Mouse (Mus musculus) mouse trophoblast stem cell (cell line): ENCODE data around the gene Taf12.
"Not testable (repeated sequence)": the region's sequence is repeated elsewhere in the genome, so short reads cannot be mapped to it uniquely, and the experiment has no call there.

ENCODE experiments used
- in situ Hi-C, 2 experiments: fragments of 300-500 bp; cut with MseI, MboI; formaldehyde crosslinking; loops; 2 replicates in 1 of 2; 3 replicates in 1 of 2; pipeline ENCODE4 v1.15.1; 2025

Gene Taf12

DNA sequence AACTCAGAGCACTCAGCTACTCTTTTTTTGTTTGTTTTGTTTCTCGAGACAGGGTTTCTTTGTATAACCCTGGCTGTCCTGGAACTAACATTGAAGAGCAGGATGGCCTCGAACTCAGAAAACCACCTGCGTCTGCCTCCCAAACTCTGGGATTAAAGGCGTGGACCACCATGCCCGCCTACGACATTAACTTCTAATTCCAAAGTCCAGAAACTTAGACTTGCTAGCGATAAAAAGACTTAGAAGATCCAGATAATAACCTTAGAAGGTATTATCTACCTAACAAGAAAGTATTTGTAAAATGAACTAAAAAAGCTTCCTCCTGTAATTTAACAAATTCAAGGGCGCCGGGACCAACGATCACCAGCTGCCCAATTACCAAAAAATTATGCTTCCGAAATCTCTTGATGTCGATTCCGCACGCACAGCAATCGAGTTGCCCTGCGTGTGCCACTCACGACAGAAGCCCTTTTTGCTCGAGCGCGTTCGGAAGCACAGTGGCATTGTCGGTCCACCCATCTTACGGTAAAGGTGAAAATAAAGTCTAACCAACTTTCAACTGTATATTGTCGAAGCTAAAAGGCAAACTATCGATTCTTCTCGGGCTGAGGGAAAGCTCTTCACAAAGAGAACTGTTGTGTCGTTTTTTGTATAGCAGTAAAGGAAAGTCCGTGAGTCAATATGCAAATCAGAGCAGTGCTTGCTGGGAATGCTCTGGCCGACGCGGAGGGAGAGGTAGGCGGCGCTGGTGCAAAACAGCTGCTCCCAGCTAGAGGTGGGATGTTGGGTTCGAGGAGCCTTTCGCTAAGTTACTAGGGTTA, 4.2 kb upstream of the Taf12 start:
- in situ Hi-C loops = no loop called here

DNA sequence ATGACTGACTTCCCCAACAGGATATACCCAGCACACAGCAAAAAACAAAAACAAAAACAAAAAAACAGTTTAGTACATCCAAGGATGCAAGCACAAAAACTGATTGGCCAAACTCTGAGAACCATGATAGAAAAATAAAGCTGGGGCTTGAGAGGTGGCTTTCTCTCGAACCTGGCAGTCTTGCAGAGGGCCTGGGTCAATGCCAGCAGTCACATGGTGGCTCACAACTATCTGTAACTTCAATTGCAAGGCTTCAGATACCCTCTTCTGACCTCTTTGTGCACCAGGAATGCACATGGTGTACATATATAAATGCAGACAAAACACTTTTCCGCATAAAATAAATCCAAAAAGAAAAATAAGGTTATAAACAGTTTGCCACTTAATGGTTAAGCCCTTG, 1.0 kb upstream of the Taf12 start:
- in situ Hi-C loops = no loop called here

DNA sequence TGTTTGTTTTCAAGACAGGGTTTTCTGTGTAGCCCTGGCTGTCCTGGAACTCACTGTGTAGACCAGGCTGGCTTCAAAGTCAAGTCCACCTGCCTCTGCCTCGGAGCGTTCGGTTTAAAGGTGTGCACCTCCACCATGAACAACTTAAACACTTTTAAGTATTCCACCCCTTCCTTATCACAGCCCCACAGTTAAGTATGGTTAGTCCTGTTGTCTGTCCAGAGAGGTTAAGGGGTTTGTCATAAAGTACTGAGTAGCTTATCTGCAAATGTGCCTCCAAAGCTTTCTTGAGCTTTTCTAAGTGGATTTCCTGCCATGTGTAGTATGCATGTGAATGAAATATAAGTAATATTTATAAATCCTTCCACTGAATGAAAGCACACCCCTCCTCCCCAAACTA, 1.8 kb downstream of the Taf12 start:
- in situ Hi-C loops = no loop called here

DNA sequence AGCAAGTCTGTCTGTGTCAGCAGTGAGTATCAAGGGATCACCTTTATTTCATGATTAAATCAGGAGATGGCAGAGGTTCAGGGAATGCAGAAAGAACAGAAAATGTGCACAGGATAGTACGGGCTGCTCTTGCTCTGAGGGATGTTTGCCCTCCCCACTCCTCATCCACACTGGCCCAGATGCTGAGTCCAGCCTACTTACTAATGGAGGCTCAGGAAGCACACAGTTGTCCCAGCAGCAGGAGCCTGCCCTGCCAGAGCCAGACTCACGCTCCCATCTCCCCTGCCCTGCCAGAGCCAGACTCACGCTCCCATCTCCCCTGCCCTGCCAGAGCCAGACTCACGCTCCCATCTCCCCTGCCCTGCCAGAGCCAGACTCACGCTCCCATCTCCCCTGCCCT, 14.7 kb downstream of the Taf12 start:
- in situ Hi-C loops = not testable (repeated sequence)

DNA sequence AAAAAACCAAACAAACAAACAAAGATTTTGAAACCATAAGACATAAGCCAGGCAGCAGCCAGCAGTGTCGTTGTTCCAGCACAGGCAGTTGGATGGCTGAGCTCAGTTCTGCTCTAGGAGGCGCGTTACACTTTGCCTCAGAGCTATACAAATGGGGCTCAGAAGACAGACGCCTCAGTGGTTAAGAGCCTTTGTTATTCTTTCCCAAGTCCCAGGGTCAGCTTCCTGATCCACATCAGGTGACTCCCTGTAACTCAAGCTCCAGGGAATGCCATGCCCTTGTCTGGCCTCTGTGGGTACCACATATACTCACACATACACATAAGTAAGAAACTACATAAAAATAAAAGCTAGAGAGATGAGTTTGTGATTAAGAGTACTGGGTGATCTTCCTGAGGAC, 16.9 kb downstream of the Taf12 start:
- in situ Hi-C loops = no loop called here

DNA sequence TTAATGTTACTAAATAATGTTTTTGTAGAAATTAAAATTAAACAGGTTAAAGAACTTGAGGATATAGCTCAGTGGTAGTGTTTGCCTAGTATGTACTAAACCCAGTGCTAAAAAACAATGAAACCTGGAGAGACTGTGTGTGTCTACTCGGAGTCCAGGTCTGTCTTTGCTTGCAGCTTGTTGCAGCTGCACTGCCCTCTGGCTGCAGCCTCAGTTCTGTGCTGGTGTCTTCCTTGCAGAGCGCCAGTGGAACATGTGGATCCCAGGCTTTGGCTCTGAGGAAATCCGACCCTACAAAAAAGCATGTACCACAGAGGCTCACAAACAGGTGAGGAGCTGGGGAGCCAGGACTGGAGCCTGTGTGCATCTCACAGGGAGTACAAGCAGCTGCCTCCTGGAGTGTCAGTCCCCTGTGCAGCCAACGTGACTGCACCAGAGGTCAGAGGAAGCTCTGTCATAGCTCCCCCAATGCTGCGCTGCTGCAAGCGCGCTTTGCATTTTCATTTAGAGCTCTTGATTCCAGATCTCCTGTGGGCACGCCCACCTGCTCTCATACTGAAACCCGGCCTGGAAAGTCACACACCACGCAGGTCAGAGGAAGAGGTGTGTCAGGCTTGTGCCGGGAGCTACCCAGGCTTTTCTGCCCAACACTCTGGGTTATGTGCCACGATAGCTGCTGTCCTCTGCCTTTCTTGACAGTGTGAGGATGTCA, 17.6 kb downstream of the Taf12 start:
- in situ Hi-C loops = no loop called here

DNA sequence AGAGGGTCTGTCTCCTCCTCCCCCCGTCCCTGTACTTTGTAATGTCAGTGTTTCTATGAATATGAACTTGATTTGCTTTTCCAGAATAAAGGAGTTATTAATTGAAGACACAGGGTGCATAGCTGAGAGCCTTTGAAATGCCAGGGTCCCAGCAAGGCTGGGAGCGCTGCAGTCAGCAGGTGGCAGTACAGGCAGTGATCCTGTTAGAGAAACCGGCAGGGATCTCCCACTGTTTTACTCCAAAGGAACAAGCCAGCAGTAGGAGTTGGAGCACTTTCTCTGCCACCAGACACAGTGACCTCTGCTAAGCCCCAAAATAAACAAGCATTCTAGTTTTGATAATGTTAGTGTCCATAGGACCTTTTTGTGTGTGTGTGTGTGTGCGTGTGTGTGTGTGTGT, 18.8 kb downstream of the Taf12 start:
- in situ Hi-C loops = no loop called here

DNA sequence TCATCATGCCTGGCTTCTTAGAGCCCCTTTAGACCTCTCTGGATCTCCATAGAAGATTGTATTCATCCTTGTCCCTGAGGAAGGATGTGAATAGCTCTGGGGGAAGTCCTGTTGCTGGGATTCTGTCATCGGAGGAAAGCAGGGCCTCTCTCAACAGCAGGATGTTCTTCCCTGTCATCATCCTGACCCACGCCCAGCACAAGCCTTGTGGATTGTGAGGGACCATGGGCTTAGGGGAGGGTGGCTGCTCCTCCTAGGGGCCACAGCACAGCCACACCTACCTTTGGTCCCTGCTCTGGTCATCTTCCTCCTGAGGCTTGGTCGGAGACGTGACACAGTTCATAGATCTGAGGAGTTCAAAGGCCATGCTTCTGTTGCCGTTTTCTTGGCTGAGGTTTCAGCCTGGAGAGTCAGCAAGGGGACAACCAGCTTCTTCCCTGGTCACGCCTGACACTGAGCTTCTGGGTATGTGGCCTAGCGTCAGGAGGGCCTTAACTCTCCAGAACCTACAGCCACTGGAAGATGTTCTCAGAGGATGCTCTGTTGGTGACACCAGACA, 19.6 kb downstream of the Taf12 start:
- in situ Hi-C loops = no loop called here

DNA sequence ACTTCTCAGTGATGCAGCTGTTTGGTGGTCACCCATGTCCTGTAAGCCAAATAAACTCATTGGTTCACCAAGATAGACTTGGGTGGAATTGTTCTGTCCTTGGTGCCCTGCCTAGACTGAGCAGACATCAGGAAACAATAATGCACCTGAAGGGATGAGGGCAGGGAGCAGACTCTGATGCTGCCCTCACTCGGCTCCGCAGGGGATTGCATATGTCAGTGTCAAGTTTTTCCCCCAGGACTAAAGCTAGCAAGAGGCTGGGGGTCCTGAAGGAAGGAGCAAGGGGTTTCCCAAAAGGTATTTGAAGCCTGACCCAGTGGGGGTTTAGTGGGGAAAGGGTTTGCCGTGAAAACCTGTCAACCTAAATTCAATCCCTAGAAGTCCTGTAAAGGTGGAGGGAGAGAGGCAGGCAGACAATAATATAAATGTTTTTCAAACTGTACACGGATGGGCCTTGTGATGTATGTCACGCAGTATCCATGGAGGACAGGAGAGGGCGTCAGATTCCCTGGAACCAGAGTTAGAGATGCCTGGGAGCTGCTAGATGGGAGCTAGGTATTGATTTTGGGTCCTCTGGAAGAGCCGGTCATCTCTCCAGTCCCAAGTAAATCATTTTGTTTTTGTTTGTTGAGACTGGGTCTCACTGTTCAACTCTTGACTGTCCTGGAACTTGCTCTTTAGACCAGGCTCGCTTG, 21.7 kb downstream of the Taf12 start:
- in situ Hi-C loops = no loop called here

DNA sequence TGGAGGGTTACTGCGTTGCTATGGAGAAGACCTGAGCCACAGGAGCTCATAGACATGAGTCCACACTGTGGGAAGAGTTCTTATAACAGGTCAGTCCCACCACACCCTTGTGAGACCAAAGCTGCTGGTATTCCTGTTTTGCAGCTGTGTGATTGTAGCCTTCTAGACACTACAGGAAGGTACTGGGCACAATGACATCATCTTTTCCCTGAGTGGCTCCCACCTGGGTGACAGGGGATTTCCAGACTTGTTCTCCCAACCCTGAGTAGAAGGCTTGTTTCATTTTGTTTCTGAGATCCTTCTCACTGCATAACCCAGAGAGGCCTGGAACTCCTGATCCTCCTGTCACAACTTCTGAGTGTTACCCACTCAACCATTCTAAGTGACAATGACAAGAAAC, 25.7 kb downstream of the Taf12 start:
- in situ Hi-C loops = no loop called here

DNA sequence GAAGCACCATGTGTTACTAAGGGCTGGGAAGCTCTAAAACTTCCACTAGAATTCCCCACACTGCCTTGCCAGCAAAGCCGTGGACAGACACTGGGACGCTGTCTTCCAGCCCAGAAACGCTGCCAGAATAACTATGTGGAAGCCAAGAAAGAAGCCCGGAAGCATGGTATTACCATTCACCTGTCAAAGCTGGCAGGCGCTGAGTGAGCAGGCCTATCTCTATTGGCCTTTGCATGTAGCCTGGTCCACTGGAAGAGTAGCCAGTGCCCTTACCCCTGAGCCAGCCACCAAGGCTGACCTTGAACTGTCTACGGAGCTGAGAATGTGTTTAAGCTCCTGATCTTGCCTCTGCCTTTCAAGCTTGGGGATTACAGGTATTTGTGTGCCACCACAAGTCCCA, 27.3 kb downstream of the Taf12 start:
- in situ Hi-C loops = no loop called here

DNA sequence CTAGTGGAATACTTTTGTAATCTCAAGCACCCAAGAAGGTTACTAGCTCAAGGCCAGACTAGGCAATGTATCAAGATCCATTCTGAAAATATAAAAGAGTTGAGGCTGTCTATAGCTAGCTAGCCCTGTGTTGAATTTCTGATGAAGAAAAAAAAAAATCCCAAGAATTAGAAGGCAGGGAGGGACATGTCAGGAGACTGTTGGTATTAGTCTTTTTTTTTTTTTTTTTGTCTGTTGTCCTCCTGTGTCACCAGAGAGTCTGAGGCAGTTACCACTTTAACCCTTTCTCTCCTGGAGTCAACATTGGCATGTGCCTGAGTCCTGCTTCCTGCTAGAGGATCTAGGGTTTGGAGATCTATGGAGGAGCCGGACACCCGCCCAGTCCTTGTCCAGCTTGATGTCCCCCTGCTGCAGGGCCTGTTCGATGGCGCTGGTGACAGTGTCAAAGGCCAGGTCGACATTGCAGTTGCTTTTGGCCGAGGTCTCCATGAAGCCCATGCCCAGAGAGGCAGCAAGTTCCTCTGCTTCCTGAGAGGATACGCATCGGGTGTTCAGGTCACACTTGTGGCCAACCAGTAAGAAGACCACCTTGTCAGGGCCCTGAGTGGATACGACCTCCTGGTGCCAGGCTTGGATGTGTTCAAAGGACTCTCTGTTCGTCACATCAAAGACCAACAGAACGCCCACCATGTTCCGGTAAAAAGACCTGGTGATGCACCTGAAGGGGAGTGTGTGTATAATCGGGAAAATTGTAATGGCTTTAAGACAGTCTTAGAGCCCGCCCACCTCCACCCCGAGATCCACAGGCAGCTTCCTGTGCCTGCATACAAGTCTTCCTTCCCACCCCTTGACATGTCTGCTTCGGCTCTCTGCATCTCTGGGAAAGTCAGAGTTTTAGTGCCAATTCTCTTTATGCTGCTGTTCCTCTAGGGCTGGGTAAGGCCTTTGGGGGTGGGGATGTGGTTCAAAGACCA, 28.1 kb downstream of the Taf12 start:
- in situ Hi-C loops = no loop called here

DNA sequence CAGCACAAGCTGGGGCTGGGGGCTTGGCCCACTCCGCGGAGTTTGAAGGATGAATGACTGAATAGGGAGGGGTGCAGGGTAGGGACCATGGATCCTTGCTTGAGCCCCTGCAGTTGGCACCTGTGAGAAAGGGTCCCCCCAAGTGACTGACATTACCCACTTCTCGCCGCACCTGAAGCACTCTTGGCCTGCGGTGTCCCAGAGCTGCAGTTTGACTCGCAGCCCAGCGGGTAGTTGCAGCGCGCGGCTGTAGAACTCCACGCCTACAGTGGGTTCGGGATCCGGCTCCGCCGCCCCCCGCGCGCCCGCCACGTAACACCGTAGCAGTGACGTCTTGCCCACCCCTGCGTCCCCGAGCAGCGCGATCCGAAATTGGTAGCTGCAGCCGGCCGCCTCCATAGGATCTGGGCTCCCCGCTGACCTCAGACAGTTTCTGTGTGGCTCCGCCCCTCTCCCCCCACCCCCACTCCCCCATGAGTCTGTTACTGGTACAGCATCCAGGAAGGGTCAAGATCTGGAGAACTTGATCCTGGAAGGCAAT, 28.8 kb downstream of the Taf12 start, which contains the start of gene Rab42:
Gene Rab42, minus strand, starts transcription at position 447 of the 541 bp plus-strand sequence.
- in situ Hi-C loops = no loop called here

DNA sequence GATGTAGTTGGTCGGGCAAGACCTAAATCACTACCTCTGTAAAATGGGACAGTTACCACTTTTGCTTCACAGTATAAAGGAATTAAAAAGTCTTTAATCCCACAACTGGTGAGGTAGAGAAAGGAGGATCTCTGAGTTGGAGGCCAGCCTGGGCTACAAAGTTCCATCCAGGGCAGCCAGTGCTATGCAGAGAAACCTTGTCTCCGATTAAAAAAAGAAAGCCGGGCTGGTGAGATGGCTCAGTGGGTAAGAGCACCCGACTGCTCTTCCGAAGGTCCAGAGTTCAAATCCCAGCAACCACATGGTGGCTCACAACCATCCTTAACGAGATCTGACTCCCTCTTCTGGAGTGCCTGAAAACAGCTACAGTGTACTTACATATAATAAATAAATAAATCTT, 29.3 kb downstream of the Taf12 start:
- in situ Hi-C loops = not testable (repeated sequence)

DNA sequence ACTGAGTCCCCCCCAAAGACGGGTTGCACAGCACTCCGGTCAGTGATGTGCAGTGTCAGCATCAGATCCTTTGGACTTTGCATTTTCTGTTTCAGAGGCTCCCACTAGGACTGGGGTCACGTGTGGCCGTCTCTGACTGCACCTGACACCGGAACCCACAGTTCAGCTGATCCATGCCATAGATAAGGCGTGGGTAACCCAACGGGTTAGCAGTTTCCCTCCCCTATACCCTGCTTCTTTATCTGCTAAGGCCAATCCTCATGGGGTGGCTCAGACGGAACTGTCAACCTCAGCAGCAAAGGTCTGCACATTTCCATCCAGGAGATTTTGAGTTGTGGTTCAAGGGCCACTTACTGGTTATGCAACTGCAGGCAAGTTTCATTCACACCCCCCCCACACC, 31.1 kb downstream of the Taf12 start:
- in situ Hi-C loops = no loop called here

DNA sequence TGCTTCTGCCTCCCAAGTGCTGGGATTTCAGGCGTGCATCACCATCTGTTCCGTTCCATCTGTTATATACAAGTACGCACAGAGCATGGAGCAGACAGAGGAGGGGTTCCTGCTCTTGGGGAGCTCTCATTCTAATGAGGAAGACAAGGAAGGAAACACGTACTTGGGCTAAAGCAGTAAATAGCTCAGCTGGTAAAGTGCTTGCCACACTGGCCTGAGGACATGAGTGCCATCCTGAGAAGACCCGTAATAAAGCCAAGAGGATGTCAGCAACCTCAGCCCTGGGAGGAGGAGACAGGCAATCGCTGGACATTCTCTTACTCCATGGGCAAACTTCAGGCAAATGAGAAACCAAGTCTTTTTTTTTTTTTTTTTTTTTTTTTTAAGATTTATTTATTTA, 31.8 kb downstream of the Taf12 start:
- in situ Hi-C loops = no loop called here

DNA sequence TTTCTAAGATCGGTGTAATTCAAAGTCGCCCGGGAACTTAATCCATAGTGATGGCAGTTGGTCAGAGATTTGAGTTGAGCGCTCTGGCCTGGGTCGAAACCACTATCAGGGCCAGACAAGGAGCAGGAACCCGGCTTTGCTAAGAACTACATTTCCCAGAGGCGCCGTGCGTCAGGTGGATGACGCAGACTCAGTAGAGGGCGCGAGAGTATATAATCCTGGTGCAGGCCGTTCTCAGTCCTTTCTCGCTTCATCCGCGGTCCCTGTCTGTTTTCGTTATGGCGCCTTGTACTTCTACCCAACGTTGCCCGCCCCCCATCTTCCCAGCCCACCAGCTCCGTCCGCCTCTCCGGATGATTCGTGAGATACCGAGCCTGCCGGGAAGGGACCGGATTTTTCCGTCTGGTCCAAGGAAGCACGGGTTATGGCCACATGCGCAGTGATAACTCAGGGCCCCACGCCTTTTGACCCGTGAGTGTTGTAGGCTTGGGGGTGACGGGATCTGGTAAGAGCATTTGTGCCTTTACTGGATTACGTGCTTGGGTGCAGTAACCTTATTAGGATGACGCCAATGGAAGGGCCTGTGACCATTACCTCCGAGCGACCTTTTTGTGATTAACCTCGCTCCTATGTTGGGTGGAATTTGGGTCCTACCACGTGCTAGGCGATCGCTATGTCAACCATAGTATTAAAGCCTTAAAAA, 34.4 kb downstream of the Taf12 start:
- in situ Hi-C loops = no loop called here

DNA sequence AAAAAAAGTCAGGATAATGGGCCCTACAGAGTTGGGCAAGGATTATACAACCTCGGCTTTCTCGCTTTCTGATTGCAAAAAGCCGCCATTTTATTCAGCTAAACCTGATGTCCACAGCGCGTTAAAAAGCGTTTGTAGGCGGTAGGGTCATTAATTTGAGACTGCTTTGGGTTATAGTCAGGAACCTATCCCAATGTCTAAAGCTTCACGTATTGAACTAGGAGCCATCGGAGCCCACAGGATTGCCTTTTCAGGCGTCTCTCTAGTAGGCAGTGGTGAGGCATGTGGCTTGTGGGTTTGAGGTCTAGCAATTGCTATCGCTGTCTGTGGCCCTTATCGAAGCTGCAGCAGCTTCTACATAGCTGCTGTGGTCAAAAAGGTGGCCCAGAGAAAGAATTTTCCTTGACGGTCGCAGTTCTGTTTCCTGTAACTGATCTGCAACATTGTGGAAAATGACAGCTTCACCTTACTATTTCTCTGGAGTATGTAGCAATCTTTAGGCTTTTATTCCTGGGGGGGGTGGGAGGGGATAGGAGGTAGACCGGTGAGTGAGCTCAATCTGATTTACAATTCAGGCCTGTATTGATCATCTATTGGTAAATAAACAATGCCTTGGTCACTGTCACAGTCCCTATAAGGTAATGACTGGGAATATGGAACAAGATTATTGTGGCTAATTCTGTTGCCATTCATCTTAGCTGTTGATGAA, 35.1 kb downstream of the Taf12 start:
- in situ Hi-C loops = no loop called here

DNA sequence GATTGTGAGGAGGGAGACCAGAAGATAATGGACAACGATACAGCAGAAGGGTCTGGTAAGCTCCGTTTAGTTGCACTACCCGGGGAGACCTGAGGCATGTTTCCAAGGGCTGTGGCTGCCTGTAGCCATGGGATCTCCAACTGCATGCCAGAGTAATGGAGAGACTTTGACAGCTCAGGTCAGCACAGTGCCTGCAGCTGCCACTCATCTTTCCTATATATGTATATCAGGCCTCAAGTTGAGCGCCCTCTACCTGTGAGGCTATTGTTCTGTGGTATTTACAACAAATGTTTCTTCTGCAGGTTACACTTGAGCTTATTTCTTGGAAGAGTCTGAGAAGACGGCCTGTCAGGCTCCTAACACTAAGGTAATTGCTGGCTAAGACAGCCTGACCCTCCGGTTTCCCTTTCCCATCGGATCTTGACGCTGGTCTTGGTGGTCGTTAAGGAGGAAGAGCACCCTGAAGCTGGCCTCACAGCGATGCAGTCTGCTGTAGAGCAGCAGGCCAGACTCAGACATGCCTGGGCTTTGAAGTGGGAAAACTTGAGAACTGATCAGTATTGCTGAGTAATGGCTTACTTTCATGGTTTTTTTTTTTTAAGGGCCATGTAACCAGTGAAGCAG, 35.8 kb downstream of the Taf12 start:
- in situ Hi-C loops = no loop called here
